Mouse (Mus musculus) spleen, adult 2 months (tissue): ENCODE measurements around the gene Abca1.

ENCODE experiments used
- CTCF ChIP-seq: fragments of 200-500 bp; IDR thresholded peaks from 2 replicates; pipeline ENCODE4 v1.5.1; 2011; ENCODE audit warnings: mild to moderate bottlenecking, inconsistent platforms; ENCODE audit not compliant: insufficient read depth, insufficient read length, insufficient replicate concordance; ENCODE audit errors: extremely low read depth
- POLR2A ChIP-seq: fragments of 200-500 bp; IDR thresholded peaks from 2 replicates; pipeline ENCODE4 v1.6.1; 2011; ENCODE audit warnings: low read depth, low read length, inconsistent platforms

DNA sequence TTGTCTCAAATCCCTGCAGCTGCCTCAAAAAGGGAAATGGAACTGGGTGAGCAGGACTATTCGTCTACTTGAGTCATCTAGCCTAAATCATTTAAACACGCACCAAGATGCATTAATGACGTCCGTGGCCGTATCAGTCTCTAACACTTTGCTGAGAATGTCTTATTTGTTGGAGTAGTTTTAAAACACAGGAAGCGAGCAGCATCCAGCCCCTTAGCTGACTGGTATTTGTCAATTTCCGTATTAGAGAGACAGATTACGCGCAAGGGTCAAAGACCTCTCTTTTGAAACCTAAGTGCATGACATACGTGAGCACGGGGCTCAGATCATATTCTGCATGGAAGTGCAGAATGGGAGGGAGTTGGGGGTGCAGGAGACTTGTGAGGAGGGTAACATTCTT, 4.2 kb downstream of the Abca1 start:
- no peak for TF ChIP-seq POLR2A
- TF ChIP-seq CTCF = no peak
